Mouse (Mus musculus) lung, postnatal 4 days (tissue): Measurements from ENCODE around the gene Rimklb.
"Not testable (repeated sequence)": the region's sequence is repeated elsewhere in the genome, so short reads cannot be mapped to it uniquely, and the experiment has no call there.

Experiments used
- DNase-seq, 2 experiments: peaks; one replicate each; pipeline ENCODE4 v3.0.0; 2021

The Rimklb gene

GRCm38 (mm10) chr6:122495082-122495881 is 3.3 kb downstream of the Rimklb start:
- DNase-seq: peak; percentile 64 to 79

- DNase-seq: no peak
Measured at GRCm38 (mm10) chr6:122493799-122494472, 4.6 kb downstream of the Rimklb start.

GRCm38 (mm10) chr6:122492479-122492878 is 6.1 kb downstream of the Rimklb start:
- no peak for DNase-seq

GRCm38 (mm10) chr6:122491557-122491956 is 7.0 kb downstream of the Rimklb start:
- peak; percentile 79 to 81 for DNase-seq

- DNase-seq: no peak
Measured at GRCm38 (mm10) chr6:122490929-122491512, 7.5 kb downstream of the Rimklb start.

- DNase-seq: peak; percentile 27 to 50
Measured at GRCm38 (mm10) chr6:122486297-122487117, 12.1 kb downstream of the Rimklb start.

GRCm38 (mm10) chr6:122485401-122486296 is 12.9 kb downstream of the Rimklb start:
- DNase-seq: peak in 1 of 2 experiments; percentile 25

- DNase-seq: no peak
Measured at GRCm38 (mm10) chr6:122478062-122478461, 20.5 kb downstream of the Rimklb start.

- not testable (repeated sequence) for DNase-seq
Measured at GRCm38 (mm10) chr6:122471461-122471860, 27.1 kb downstream of the Rimklb start.

GRCm38 (mm10) chr6:122470240-122470639 is 28.3 kb downstream of the Rimklb start:
- DNase-seq: no peak

- DNase-seq: no peak
Measured at GRCm38 (mm10) chr6:122469030-122469640, 29.4 kb downstream of the Rimklb start.

GRCm38 (mm10) chr6:122466092-122466713 is 32.4 kb downstream of the Rimklb start:
- DNase-seq: no peak

- no peak for DNase-seq
Measured at GRCm38 (mm10) chr6:122458946-122459693, 39.4 kb downstream of the Rimklb start.

GRCm38 (mm10) chr6:122447848-122448247 is 50.7 kb downstream of the Rimklb start:
- DNase-seq: no peak

- DNase-seq: peak in 1 of 2 experiments; percentile 23
Measured at GRCm38 (mm10) chr6:122445215-122445614, 53.3 kb downstream of the Rimklb start.

- DNase-seq: no peak
Measured at GRCm38 (mm10) chr6:122440632-122441226, 57.8 kb downstream of the Rimklb start.

- no peak for DNase-seq
Measured at GRCm38 (mm10) chr6:122439249-122439648, 59.3 kb downstream of the Rimklb start.

GRCm38 (mm10) chr6:122435270-122435669 is 63.3 kb downstream of the Rimklb start:
- no peak for DNase-seq

- DNase-seq: no peak
Measured at GRCm38 (mm10) chr6:122427456-122427855, 71.1 kb downstream of the Rimklb start.

- no peak for DNase-seq
Measured at GRCm38 (mm10) chr6:122417015-122417414, 81.5 kb downstream of the Rimklb start.
